Mouse (Mus musculus) granulocyte monocyte progenitor cell, adult 5-6 weeks (primary cell): Measurements from ENCODE around the gene Vps72. TPM values are rescaled to one million over a fixed set of nuclear protein-coding genes. Genes with fewer than 3 reads are reported as not detected.
"Not testable (repeated sequence)": the region's sequence is repeated elsewhere in the genome, so short reads cannot be mapped to it uniquely, and the experiment has no call there.

Source experiments
- ATAC-seq: replicated peaks from 2 replicates; pipeline ENCODE4 v1.8.0; 2016; ENCODE audit warnings: mild to moderate bottlenecking, moderate TSS enrichment, inconsistent platforms; ENCODE audit not compliant: poor library complexity, severe bottlenecking
- total RNA-seq, 2 experiments: library from RNA; stranded (forward) in 1 of 2; stranded (reverse) in 1 of 2; fragments of 200-712, 200-1000 nt in 1 of 2; fragments of >200 nt in 1 of 2; fragmentation: Nextera tagmentation in 1 of 2; gene quantifications; 2 replicates each; pipeline ENCODE4 v1.2.3; 2014 to 2017

Gene Vps72
- total RNA-seq (2014; fragmentation: Nextera tagmentation) (54.8 and 58.1 TPM in 2 replicates), total RNA-seq (2017) (50.0 and 62.4 TPM in 2 replicates)

- ATAC-seq: peak; percentile 85
Measured at GRCm38 (mm10) chr3:95110911-95111726, at the start of gene Vps72. TSS of gene Vps72 (plus strand) at chr3:95111022.

- ATAC-seq: no peak
Measured at GRCm38 (mm10) chr3:95063741-95064140, 47.1 kb upstream of the Vps72 start.

GRCm38 (mm10) chr3:95065553-95065952, 45.3 kb upstream of the Vps72 start:
- ATAC-seq: peak; percentile 40; the same call in 1 of the 2 replicates

GRCm38 (mm10) chr3:95066095-95066494, 44.7 kb upstream of the Vps72 start:
- ATAC-seq: no peak; the same call in 1 of the 2 replicates

- peak; percentile 33; the same call in 1 of the 2 replicates for ATAC-seq
Measured at GRCm38 (mm10) chr3:95066570-95066969, 44.3 kb upstream of the Vps72 start.

GRCm38 (mm10) chr3:95071606-95072005, 39.2 kb upstream of the Vps72 start:
- ATAC-seq: no peak

- no peak for ATAC-seq
Measured at GRCm38 (mm10) chr3:95088071-95088470, 22.8 kb upstream of the Vps72 start.

GRCm38 (mm10) chr3:95100854-95101253, 10.0 kb upstream of the Vps72 start:
- no peak for ATAC-seq

GRCm38 (mm10) chr3:95105121-95105520, 5.7 kb upstream of the Vps72 start:
- peak; percentile 72 for ATAC-seq

- peak; percentile 2; the same call in 1 of the 2 replicates for ATAC-seq
Measured at GRCm38 (mm10) chr3:95105586-95106337, 5.1 kb upstream of the Vps72 start.

- peak; percentile 70 for ATAC-seq
Measured at GRCm38 (mm10) chr3:95106338-95107117, 4.3 kb upstream of the Vps72 start, which contains the start of gene Pip5k1a. TSS of gene Pip5k1a (minus strand) at chr3:95106930.

GRCm38 (mm10) chr3:95107308-95107707, 3.5 kb upstream of the Vps72 start:
- not testable (repeated sequence) for ATAC-seq

- ATAC-seq: no peak
Measured at GRCm38 (mm10) chr3:95107898-95108297, 2.9 kb upstream of the Vps72 start.

- ATAC-seq: no peak
Measured at GRCm38 (mm10) chr3:95112760-95113159, 1.9 kb downstream of the Vps72 start.

GRCm38 (mm10) chr3:95117751-95118150, 6.9 kb downstream of the Vps72 start:
- no peak for ATAC-seq

GRCm38 (mm10) chr3:95121580-95121979, 10.8 kb downstream of the Vps72 start:
- ATAC-seq: no peak

GRCm38 (mm10) chr3:95124246-95124645, 13.4 kb downstream of the Vps72 start, which contains the start of gene Tmod4:
TSS of gene Tmod4 (plus strand) at chr3:95124476.
- peak; percentile 82 for ATAC-seq

- ATAC-seq: no peak
Measured at GRCm38 (mm10) chr3:95124972-95125371, 14.2 kb downstream of the Vps72 start.

GRCm38 (mm10) chr3:95129226-95129651, 18.4 kb downstream of the Vps72 start:
- ATAC-seq: no peak

GRCm38 (mm10) chr3:95130081-95130480, 19.3 kb downstream of the Vps72 start:
- ATAC-seq: no peak
